Mouse (Mus musculus) adrenal gland (tissue): ENCODE measurements at regions not wholly inside any gene's neighbourhood (a gene's known extent, or its start where the extent isn't known, plus 50 kb on each side); places are given as distances from the start of the nearest gene placed in this dataset.

ENCODE experiments used
- intact Hi-C: fragments of 180-260 bp; cut with DNase I; formaldehyde crosslinking; loops from one replicate; pipeline ENCODE4 v1.15.1; 2025

DNA sequence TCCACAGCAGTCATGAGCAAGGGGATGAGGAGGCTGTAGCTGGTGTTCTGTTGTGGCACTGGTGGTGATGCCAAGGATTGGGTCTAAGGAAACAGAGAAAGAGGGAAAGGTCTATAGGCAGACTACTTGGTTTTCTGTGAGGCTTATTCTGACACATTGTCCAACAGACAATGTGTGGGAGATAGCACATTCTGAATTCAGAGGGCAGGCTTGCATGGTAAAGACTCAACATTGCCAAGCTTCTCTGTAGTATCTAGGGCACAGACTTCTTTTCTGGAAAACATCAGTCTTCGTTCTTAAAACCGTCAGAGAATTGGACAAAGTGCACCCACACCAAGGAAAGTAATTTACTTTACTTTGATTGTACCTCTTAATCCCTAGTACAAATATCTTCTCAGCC is 218.7 kb upstream of the Tenm4 start:
- intact Hi-C loops: no loop called here

DNA sequence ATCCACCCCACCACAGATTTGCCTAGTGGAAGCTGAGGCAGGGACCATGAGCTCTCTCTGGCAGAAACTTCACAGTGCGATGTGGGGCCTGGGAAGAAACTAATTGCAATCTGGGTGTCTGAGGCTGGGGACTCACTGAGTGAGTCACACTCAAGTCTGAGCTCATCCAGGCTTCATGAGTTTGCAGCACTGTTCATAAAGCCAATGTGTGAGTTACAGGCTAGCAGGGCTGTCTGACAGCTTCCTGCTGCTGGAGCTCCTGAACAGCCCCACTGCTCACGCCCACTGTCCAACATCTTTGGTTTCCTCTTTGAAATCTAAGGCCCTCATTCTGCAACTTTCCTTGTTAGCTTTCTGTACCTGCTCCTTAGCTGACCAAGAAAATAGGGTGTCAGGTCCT is 216.5 kb upstream of the Tenm4 start:
- intact Hi-C loops: no loop called here

- intact Hi-C loops: no loop called here
These were observed 215.9 kb upstream of the Tenm4 start for GRCm38 (mm10) chr7:95955119-95955518.

- intact Hi-C loops: no loop called here
These were observed 212.0 kb upstream of the Tenm4 start for GRCm38 (mm10) chr7:95959068-95959467.

DNA sequence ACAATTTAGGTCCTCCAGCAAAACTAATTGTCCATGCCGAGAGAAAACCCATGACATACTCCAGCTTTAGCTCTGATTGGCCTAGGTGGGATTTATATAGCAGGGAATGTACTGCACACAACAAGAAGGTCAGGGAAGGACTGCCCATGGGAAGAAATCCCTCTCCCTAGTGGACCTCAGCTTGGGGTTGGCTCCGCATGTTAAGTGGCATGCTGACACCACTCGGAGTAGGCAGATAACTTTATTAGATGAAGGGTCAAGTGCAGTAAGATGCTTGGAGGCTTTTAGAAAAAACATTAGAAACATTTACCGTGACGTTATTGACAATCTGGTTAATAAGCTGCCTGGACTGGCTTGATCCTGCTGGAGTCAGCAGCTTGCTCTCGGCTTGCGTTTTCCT is 199.2 kb upstream of the Tenm4 start:
- intact Hi-C loops: no loop called here

DNA sequence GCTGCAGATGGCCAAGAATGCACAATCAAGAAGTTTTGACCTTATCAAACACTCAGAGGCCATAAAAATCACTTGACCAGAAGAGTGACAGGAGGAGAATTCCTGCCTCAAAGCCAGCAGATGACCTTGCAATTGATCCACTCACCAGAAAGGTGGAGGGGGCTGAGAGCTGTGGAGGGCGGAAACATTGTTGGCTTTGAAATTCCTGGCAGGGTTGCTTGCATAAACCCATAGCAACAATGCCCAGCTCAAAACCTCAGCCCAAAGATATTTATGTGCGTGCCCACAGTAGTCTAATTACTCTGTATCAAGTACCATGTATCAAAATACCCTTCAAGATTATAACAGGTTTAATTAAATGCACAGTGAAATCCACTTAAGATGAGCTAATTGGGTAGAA is 197.0 kb upstream of the Tenm4 start:
- intact Hi-C loops: no loop called here

DNA sequence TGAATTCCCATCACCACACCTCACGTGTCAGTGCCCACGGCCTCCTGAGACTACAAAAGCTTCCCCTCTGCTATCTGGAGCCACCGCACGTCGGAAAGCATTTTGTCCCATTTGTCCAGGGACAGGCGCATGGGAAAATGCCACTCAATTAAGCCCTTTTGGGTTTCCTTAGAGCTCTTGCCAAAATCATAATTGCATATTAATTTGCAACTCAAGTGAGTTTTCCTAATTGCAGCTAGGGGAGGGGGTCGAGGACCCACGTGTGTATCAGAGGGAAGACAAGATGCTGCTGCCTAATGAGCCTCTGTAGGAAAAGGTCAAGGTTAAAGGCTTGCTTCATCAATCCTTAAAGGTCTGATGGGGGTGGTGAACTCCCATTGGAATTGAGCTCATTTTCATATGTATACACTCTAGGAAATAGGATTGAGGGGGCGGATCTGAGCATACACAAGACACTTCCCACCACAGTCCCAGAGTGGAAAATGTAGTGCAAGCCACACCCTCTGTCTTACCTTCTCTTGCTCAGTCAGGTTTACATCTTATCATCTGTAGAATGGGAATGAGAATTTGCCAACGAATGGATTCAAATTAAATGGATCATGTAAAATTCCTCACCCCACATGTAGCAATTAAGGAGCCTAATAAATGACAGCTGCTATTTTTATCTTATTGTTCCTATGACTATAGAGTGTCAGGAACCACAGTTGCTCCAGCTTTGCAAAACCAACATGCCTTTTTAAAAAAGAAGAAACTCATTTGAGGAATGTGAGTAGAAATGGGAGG is 179.6 kb upstream of the Tenm4 start:
- intact Hi-C loops: no loop called here

DNA sequence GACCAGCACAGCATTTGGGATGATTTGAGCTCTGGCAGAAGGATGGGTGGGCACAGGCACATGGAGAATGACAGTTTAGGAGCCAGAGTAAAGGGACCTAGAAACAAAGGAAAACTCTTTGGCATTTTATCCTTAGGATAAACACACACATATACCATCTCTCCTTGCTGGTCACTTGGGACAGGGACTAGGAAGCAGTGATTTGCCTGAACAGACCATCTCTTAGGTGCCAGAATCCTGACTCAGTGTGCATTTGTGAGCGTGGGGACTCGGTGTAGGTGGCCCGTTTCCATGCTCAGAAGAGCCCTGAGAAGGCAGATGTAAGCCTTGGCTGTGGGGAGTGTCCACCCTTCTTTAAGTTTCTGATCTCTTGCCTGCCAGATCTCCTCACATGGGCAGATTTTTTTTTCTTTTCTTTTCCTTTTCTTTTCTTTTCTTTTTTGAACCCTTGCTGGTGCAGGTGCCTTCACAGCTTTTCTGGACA is 179.0 kb upstream of the Tenm4 start:
- intact Hi-C loops: no loop called here

DNA sequence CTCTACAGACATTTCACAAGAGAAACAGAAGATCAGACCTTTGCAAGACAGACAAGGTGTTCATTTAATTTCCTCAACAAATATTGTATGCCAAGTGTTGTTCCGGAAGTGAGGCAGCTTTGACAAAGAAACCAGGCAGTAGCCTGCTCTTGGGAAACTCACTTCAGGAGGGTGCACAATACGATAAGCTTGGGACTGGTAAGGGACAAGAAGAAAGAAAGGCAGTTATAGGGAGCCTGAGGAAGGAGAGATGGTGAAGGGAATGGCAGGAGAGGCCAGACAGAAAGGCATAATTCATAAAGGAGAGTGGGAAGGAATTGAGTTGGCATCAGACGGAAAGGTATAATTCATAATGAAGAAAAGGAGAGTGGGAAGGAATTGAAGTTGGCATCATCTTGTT is 178.5 kb upstream of the Tenm4 start:
- intact Hi-C loops: no loop called here

GRCm38 (mm10) chr7:95997190-95997589 is 173.9 kb upstream of the Tenm4 start:
- intact Hi-C loops: no loop called here

DNA sequence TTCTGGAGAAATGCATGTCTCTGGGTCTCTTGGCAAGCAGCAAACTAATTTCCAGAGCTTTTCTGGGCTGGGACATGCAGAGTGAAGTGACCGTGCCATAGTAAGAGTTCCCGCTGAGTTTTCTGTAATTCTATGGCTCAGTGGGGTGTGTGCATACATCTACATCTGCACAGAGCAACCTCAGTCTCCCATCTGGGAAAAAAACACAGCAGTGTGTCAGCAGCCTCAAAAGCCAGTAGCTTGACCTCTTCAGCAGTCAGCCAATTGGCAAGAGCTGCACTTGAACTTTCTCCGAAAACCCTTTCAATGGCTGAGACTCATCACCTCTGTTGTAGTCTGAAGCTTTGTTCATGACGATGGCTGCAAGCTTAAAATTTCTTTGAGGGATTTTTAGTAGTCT is 171.9 kb upstream of the Tenm4 start:
- intact Hi-C loops: no loop called here

DNA sequence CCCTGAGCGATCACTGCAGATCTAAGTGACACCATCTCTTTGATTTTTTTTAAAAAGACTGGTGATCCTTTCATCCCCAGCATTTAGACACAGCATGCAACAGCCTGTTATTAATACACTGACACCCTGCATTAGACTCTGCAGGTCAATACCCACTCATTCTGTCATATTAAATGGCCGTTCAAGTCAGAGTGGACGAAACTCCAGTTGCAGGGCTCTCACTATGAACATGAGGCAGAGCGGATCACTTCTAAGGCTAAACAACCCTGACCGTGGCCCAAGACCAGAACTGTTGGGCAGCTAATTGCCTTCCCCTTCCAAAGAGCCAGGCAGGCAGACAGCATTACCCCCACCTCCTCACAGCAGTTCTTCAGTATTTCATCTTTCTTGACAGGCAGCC is 168.6 kb upstream of the Tenm4 start:
- intact Hi-C loops: no loop called here

- intact Hi-C loops: no loop called here
These were observed 164.7 kb upstream of the Tenm4 start for GRCm38 (mm10) chr7:96006299-96006698.

GRCm38 (mm10) chr7:96013008-96013407 is 158.0 kb upstream of the Tenm4 start:
- intact Hi-C loops: no loop called here

- intact Hi-C loops: no loop called here
These were observed 153.7 kb upstream of the Tenm4 start for GRCm38 (mm10) chr7:96017112-96017884.

- intact Hi-C loops: no loop called here
These were observed 147.0 kb upstream of the Tenm4 start for GRCm38 (mm10) chr7:96024048-96024447.

GRCm38 (mm10) chr7:96026781-96027418 is 144.1 kb upstream of the Tenm4 start:
- intact Hi-C loops: no loop called here

DNA sequence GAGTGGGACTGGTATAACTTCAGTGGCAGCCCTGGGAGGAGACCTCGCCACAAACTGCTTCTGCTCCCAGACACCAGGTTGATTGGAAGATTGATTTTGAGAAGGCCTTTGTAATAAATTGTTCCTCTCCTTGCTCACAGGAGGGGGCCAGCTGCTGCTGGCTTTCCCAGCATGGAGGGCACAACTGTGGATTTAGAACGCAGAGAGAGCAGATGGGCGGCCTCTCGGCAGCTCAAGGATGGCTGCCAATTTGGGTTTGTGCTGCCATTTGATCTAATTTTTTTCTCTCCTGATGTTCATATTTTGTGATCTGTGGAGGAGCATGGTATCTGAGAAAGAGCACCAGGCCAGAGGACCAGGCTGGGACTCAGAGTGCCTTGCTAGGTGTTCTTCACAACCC is 137.4 kb upstream of the Tenm4 start:
- intact Hi-C loops: no loop called here

DNA sequence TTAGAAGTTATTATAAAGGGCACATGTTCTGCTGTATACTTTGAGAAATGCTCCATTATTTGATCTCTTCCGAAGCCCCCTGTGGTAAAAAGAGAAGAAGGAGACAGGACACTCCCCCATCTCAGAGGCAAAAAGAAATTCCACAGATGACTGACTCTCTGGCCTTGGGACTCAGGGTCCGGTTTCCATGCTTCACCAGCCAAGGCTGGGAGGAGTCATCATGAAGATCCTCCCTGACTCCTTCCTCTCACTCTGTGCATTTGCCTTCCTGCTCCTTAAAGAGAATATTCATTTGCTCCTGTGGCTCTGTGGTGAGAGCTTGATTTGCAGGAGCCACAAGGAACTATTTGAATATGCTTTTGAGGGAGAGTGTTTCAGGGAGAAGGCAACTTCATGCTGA is 135.6 kb upstream of the Tenm4 start:
- intact Hi-C loops: no loop called here

- intact Hi-C loops: no loop called here
These were observed 131.4 kb upstream of the Tenm4 start for GRCm38 (mm10) chr7:96039628-96040027.

DNA sequence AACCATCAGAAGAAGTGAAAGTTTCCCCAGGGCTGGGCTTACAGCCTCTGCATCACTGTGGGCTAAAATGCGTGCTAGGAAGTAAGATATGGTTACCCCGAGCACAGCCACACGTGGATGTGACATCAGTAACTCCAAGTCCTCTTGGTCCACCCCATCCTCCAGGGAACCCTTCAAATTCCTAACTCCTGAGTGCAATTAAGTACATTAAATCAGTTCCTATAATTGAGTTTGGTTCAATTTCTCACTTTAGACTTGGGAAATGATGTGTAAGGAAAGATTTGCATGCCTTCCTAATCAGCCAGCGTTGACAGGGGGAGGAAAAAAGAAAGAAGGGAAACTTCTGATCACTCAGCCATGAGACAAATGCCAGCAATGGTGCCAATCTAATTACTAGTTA is 129.2 kb upstream of the Tenm4 start:
- intact Hi-C loops: no loop called here

DNA sequence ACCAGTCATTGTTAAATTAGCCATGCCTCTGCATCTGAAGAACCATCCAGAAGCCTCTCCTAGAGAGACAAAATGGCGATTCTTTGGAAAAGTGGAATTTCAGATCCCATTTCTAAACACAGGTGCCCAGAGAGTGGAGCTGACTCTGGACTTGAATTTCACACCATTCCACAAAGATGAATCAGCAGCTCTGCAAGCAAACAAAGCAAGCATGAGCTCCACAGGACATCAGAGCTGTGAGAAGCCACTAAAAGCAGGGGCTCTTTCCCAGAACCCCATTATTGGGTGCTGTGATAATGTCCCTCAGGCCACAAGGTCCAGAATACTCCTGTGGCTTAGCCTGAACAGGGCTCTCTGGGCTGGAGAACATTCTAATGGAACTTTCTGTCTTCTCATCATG is 119.4 kb upstream of the Tenm4 start:
- intact Hi-C loops: no loop called here
